Mouse (Mus musculus) liver, adult 2 months (tissue): ENCODE results near the gene Sc5d.

ENCODE experiments used
- CTCF ChIP-seq: fragments of 200-500 bp; IDR thresholded peaks from 2 replicates; pipeline ENCODE4 v1.5.1; 2011; ENCODE audit warnings: low read depth, low read length, control low read depth
- POLR2A ChIP-seq: fragments of 200-500 bp; IDR thresholded peaks from 2 replicates; pipeline ENCODE4 v1.6.1; 2011; ENCODE audit warnings: low read length, control low read depth; ENCODE audit not compliant: insufficient read depth; ENCODE audit errors: extremely low read depth

- TF ChIP-seq POLR2A (no peak), CTCF (no peak)
Measured at GRCm38 (mm10) chr9:42311311-42311710, 47.3 kb upstream of the Sc5d start.
